Mouse (Mus musculus): ENCODE results near the gene Pear1. TPM values are rescaled to one million over a fixed set of nuclear protein-coding genes. Genes with fewer than 3 reads are reported as not detected.

Gene Pear1
- polyA plus RNA-seq, 1 experiment from 2014 or later = 5.3 TPM

DNA sequence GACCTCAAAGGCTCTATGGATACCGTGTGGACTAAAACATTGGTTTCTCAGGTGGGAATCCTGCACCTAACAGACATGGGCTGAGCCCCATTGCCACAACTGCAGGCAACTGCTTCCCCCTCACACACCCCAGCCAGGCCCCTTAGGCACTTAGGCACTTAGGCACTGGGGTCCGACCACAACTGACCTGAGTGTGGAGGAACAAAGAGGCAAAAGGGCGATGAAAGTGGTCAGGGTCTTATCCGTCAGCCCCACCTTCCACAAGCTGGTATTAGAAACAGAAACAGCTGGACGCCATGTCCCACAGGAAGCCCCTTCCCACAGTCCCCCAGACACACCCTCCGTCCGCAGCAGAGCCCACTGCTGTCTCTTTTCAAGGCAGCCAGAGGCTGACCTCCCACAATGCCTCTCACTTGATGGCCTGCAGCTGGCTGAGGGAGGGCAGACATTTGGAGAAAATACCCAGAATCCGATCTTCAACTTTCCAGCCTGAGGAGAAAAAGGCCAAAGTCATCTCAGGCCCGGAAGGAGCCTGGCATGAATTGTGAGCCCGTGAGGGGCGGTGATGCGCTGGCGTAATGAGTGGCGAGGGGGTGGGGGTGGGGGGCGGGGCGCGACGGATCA is 79.0 kb downstream of the Pear1 start:
- H3K27ac ChIP-seq = no peak overlapping the region
- no peak overlapping the region for H3K4me3 ChIP-seq (replicated peaks)
- WGBS (ENCODE audit: insufficient replicate concordance) = 41% methylated on average over 18 of the region's 18 CpGs
- no peak for DNase-seq
- H3K9me3 ChIP-seq (replicated peaks) = no peaks in the 10 kb centered on the region
- ATAC-seq (ENCODE audit: low read depth) = no peak
- H3K4me2 ChIP-seq = no peak overlapping the region
- H3K9ac ChIP-seq = no peak overlapping the region
- no peaks in the 10 kb centered on the region for H3K4me1 ChIP-seq (replicated peaks)
- H3K36me3 ChIP-seq = no peaks in the 10 kb centered on the region
- no peaks in the 10 kb centered on the region for H3K27me3 ChIP-seq

DNA sequence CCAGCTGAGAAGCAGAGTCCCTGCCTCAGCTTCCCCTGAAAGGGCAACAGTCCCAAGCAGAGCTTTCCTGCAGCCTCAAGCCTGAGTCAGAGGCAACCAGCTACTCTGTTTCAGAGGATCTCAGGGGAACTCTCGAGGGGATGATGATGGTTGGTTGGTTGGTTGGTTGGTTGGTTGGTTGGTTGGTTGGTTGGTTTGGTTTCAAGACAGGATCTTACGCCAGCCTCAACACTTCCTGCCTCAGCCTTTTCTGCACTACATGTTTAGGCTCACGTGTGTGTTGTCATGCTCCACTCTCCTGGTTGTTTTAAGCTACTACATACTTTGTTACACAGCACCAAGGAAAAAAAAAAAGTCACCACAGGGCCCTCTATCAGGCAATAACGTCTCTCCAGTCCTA is 80.2 kb downstream of the Pear1 start:
- Histone ChIP-seq H3K9me3 (replicated peaks) (no peaks in the 10 kb centered on the region), H3K4me2 (no peak overlapping the region), H3K27ac (no peak overlapping the region), H3K9ac (no peak overlapping the region), H3K4me1 (replicated peaks) (no peaks in the 10 kb centered on the region), H3K4me3 (replicated peaks) (no peak overlapping the region), H3K36me3 (no peaks in the 10 kb centered on the region), H3K27me3 (no peaks in the 10 kb centered on the region)
- ATAC-seq (ENCODE audit: low read depth) (no peak), DNase-seq (no peak)
- WGBS (ENCODE audit: insufficient replicate concordance) = 54% methylated on average over 4 of the region's 4 CpGs

DNA sequence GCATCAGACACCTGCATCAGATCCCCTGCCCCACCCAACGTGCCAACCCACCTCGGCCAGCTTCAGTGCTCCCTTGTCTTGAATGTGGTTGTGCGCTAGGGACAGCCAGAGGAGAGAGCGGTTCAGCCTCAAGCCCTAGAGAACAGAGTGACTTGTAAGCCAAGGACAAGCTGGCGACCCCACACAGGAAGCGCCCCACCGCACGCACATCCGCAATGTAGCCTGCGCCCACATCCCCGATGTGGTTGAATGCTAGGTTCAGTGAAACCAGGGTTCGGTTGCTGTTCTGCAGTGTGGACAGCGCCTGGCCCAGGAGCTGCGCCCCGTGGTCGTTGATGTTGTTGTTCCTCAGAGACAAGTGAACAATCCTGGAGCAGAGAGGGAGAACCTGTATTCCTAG is 81.4 kb downstream of the Pear1 start:
- 54% methylated on average over 16 of the region's 16 CpGs for WGBS (ENCODE audit: insufficient replicate concordance)
- no peak overlapping the region for H3K9ac ChIP-seq

DNA sequence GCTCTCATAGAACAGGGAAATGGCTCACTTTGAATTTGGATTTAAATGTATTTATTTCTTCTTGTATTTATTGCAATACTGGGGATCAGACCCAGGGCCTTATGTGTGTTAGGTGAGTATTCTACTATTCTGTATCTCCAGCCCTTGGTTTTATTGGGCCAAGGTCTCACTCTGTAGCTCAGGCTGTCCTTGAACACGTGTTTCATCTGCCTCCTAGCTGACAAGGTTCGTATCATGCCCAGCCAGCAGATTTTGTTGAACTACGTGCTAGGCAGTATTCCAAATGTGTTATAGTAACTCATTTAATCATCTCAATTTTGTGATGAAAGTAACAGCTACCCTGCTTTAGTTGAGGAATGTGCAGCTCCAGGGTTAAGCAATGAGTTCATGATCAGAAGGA is 82.1 kb downstream of the Pear1 start:
- DNase-seq = no peak
- Histone ChIP-seq H3K4me3 (replicated peaks) (no peak overlapping the region), H3K27ac (no peak overlapping the region), H3K4me2 (no peak overlapping the region), H3K9ac (no peak overlapping the region), H3K4me1 (replicated peaks) (no peaks in the 10 kb centered on the region), H3K36me3 (peaks cover 11% of the 10 kb centered on the region; the same call in 1 of the 2 replicates), H3K9me3 (replicated peaks) (no peaks in the 10 kb centered on the region), H3K27me3 (no peaks in the 10 kb centered on the region)
- 70% methylated on average over 3 of the region's 3 CpGs for WGBS (ENCODE audit: insufficient replicate concordance)
- no peak for ATAC-seq (ENCODE audit: low read depth)

More for the DNA sequence above, 81.4 kb downstream of the Pear1 start:
- ATAC-seq (ENCODE audit: low read depth) (no peak), DNase-seq (no peak)
- Histone ChIP-seq H3K36me3 (0 out of 2 replicates have a peak, but pooled peaks cover 5% of the 10 kb centered on the region), H3K4me2 (no peak overlapping the region), H3K9me3 (replicated peaks) (no peaks in the 10 kb centered on the region), H3K27ac (no peak overlapping the region), H3K4me3 (replicated peaks) (no peak overlapping the region), H3K4me1 (replicated peaks) (no peaks in the 10 kb centered on the region), H3K27me3 (no peaks in the 10 kb centered on the region)

DNA sequence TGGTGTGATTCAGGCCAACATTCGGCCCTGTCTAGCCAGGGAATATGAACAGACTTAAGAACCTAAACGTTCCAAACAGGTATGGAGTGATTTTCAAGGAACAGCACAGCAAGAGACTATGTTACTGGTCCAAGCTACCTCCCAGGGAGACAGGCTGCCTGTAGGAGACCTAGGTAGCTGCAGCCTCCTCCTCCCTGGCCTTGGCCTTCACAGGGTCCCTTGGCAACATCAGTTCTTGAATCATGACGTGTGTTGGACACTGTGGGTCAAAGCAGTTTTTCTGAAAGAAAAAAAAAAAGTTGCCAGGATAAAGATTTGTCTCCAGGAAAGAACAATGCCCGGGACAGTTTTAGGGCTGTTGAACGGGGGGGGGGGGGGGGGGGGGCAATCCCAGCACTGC is 85.2 kb downstream of the Pear1 start:
- H3K9ac ChIP-seq = no peak overlapping the region
- H3K27ac ChIP-seq = no peak overlapping the region
- H3K36me3 ChIP-seq = peaks cover 21% of the 10 kb centered on the region
- no peaks in the 10 kb centered on the region for H3K4me1 ChIP-seq (replicated peaks)
- no peaks in the 10 kb centered on the region for H3K9me3 ChIP-seq (replicated peaks)
- H3K4me3 ChIP-seq (replicated peaks) = no peak overlapping the region
- no peaks in the 10 kb centered on the region for H3K27me3 ChIP-seq
- ATAC-seq (ENCODE audit: low read depth) (no peak), DNase-seq (no peak)
- 59% methylated on average over 5 of the region's 5 CpGs for WGBS (ENCODE audit: insufficient replicate concordance)
- H3K4me2 ChIP-seq = no peak overlapping the region

DNA sequence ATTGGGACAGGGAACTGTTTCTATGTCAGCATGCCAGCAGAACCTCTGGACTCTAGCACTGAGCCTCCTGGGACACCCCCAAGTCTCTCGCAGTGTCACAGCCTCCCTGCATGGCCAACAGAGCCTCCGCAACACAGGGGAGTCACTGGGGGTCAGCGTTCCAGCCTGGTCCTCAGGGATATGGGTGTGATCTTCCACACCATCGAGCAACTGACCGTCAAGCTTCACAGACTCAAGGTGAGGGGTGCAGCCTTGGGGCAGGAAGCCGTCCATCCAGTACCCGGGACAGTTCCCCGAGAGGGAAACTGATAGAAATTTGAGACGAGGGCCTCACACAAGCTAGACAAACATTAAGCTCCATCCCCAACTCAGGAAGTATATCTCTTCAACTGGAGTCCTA is 88.8 kb downstream of the Pear1 start:
- Histone ChIP-seq H3K4me2 (no peak overlapping the region), H3K4me1 (replicated peaks) (no peaks in the 10 kb centered on the region), H3K4me3 (replicated peaks) (no peak overlapping the region), H3K27me3 (no peaks in the 10 kb centered on the region), H3K36me3 (peaks cover 38% of the 10 kb centered on the region), H3K9ac (no peak overlapping the region), H3K9me3 (replicated peaks) (no peaks in the 10 kb centered on the region), H3K27ac (no peak overlapping the region)
- ATAC-seq (ENCODE audit: low read depth) (no peak), DNase-seq (no peak)
- 77% methylated on average over 9 of the region's 9 CpGs for WGBS (ENCODE audit: insufficient replicate concordance)

DNA sequence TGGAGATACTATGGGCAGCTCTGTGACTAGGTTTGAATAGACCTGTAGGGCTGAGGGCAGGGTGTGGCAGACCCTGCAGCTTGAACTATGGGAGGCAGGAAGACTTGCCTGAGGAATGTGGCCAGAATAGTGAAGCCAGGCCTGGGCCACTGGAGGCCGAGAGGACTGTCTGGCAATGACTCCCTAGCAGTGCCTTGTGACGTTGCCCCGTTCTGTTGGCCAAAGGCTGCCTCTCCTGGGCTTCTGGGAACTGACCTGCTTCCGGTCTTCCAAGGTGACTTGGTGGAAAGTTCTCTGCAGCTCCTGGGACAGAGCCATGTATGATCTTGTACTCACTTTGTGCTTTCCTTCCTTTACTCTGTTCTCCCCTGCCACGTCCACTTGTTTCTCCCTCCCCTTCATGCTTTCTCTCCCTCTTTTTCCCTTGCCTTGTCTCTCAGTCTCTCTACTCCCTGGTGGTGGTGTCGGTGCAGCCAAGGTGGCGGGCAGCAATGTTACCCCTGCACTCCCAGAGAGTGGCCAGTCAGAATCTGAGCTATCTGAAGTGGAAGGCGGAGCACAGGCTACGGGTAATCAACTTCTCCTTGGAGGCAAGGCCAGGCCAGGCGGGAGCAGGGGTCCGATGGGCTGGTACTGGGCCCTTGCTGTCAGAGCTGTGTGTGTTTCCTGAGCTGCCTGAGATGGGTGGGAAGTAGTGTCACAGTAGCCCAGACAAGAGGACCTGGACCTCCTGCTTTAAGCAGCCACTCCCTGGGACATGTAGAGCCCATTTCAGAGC is 89.9 kb downstream of the Pear1 start:
- Histone ChIP-seq H3K4me3 (replicated peaks) (no peak overlapping the region), H3K27me3 (no peaks in the 10 kb centered on the region), H3K36me3 (peaks cover 43% of the 10 kb centered on the region), H3K27ac (no peak overlapping the region), H3K4me1 (replicated peaks) (no peaks in the 10 kb centered on the region), H3K4me2 (no peak overlapping the region), H3K9me3 (replicated peaks) (no peaks in the 10 kb centered on the region), H3K9ac (no peak overlapping the region)
- no peak for ATAC-seq (ENCODE audit: low read depth)
- 71% methylated on average over 11 of the region's 11 CpGs for WGBS (ENCODE audit: insufficient replicate concordance)
- DNase-seq = no peak

DNA sequence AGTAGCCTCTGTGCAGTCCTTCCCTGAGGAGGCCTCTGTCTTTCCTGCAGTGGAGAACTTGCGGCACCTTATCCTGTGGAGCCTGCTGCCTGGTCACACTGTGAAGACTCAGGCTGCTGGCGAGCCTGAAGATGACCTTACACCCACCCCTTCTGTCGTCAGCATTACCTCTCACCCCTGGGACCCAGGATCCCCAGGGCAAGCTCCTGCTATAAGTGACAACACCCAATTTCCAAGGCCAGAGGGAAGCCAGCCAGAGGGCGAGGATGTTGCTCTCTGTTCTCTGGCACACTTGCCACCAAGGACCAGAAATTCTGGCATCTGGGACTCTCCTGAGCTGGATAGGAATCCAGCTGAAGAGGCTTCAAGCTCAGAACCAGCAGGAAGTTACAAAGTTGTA is 91.0 kb downstream of the Pear1 start:
- peaks cover 51% of the 10 kb centered on the region for H3K36me3 ChIP-seq
- H3K4me1 ChIP-seq (replicated peaks) = no peaks in the 10 kb centered on the region
- H3K27ac ChIP-seq = no peak overlapping the region
- H3K9ac ChIP-seq = no peak overlapping the region
- no peaks in the 10 kb centered on the region for H3K9me3 ChIP-seq (replicated peaks)
- no peaks in the 10 kb centered on the region for H3K27me3 ChIP-seq
- no peak overlapping the region for H3K4me2 ChIP-seq
- ATAC-seq (ENCODE audit: low read depth) (no peak), DNase-seq (no peak)
- 52% methylated on average over 4 of the region's 4 CpGs for WGBS (ENCODE audit: insufficient replicate concordance)
- no peak overlapping the region for H3K4me3 ChIP-seq (replicated peaks)

DNA sequence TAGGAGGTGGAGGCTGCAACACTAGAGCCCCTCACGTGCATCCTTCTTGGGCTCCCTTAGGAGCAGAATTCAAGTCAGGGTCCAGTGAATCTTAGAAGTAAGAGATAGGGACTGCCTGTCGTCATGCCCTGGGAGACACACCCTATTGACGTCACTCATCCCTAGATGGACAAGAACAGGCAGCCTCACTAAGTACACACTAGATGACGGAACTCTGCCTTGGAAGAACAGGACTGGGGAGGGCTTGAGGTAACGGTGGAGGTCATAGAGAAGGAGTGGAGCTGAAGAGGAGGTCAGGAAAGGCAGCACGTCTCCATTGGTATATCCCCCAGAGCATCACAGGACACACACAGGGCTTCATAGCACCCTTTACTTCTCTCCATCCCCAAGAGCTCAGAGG is 95.4 kb downstream of the Pear1 start:
- peaks cover 57% of the 10 kb centered on the region for H3K36me3 ChIP-seq
- H3K27ac ChIP-seq = no peak overlapping the region
- H3K9me3 ChIP-seq (replicated peaks) = no peaks in the 10 kb centered on the region
- 70% methylated on average over 6 of the region's 6 CpGs for WGBS (ENCODE audit: insufficient replicate concordance)
- H3K4me3 ChIP-seq (replicated peaks) = no peak overlapping the region
- H3K4me2 ChIP-seq = no peak overlapping the region
- no peak overlapping the region for H3K9ac ChIP-seq
- DNase-seq (no peak), ATAC-seq (ENCODE audit: low read depth) (no peak)
- H3K27me3 ChIP-seq = no peaks in the 10 kb centered on the region
- no peaks in the 10 kb centered on the region for H3K4me1 ChIP-seq (replicated peaks)

DNA sequence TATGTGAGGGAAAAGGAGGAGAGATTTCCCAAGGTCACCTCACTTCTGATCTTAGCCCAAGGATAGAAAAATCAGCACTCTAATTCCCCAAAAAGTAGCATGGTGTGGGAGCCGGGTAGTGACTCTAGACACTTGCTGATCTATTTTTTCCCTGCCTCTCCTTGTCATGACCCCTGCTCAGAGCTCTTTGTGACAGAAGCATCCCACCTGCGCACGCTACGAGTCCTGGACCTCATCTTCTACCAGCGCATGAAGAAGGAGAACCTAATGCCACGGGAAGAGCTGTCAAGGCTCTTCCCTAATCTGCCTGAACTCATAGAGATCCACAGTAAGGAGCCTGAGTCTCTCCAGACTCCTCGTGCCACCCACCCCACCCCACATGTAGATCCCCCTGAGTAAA is 97.9 kb downstream of the Pear1 start:
- Histone ChIP-seq H3K9ac (no peak overlapping the region), H3K4me3 (replicated peaks) (no peak overlapping the region), H3K27me3 (no peaks in the 10 kb centered on the region), H3K9me3 (replicated peaks) (no peaks in the 10 kb centered on the region), H3K4me1 (replicated peaks) (no peaks in the 10 kb centered on the region), H3K4me2 (no peak overlapping the region), H3K27ac (no peak overlapping the region), H3K36me3 (peaks cover 49% of the 10 kb centered on the region)
- DNase-seq (no peak), ATAC-seq (ENCODE audit: low read depth) (no peak)
- WGBS (ENCODE audit: insufficient replicate concordance) = 71% methylated on average over 7 of the region's 7 CpGs

DNA sequence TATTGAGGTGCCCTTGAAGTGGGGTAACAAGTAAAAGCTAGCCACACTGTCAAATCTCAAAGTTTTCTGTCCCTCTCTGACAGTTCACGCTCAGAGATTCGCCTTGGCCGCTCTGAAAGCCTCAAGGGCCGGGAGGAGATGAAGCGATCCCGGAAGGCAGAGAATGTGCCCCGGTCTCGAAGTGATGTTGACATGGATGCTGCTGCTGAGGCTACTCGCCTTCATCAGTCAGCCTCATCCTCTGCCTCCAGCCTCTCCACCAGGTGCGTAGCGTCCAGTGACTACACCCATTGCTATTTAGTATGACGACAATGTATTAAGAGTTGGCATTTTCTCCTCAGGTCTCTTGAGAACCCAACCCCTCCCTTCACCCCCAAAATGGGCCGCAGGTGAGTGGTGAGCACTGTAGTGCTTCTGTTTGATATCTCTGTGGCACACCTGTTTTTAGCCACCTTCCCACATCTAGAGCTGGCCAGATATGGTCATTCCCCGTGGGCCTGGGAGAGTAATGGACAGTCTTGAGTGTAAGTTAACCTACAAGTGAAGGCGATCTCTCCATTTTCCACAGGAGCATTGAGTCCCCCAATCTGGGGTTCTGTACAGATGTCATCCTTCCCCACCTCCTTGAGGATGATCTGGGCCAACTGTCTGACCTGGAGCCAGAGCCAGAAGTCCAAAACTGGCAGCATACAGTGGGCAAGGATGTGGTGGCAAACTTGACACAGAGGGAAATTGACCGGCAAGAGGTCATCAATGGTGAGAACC is 98.5 kb downstream of the Pear1 start:
- peaks cover 49% of the 10 kb centered on the region for H3K36me3 ChIP-seq
- H3K4me2 ChIP-seq = no peak overlapping the region
- no peak for DNase-seq
- H3K27me3 ChIP-seq = no peaks in the 10 kb centered on the region
- H3K9me3 ChIP-seq (replicated peaks) = no peaks in the 10 kb centered on the region
- no peak for ATAC-seq (ENCODE audit: low read depth)
- no peak overlapping the region for H3K9ac ChIP-seq
- H3K4me3 ChIP-seq (replicated peaks) = no peak overlapping the region
- no peak overlapping the region for H3K27ac ChIP-seq
- H3K4me1 ChIP-seq (replicated peaks) = no peaks in the 10 kb centered on the region
- WGBS (ENCODE audit: insufficient replicate concordance) = 82% methylated on average over 16 of the region's 16 CpGs

Measured in liver, embryonic 13.5 days (tissue).